Mouse (Mus musculus) megakaryocyte-erythroid progenitor cell, adult 5-6 weeks (primary cell): ENCODE data around the gene Xpo1. TPM values are rescaled to one million over a fixed set of nuclear protein-coding genes. Genes with fewer than 3 reads are reported as not detected.
A peak's percentile ranks its signal among the peaks of the same experiment; 100 is the strongest.

ENCODE experiments used
- ATAC-seq: replicated peaks from 2 replicates; pipeline ENCODE4 v1.8.0; 2016; ENCODE audit warnings: mild to moderate bottlenecking, inconsistent platforms; ENCODE audit not compliant: severe bottlenecking, poor library complexity, low FRiP score, low TSS enrichment
- total RNA-seq, 2 experiments: library from RNA; stranded (forward) in 1 of 2; stranded (reverse) in 1 of 2; fragments of 200-1000, 215-1000 nt in 1 of 2; fragments of >200 nt in 1 of 2; fragmentation: Nextera tagmentation in 1 of 2; gene quantifications; 2 replicates each; pipeline ENCODE4 v1.2.3; 2014 to 2017

Gene Xpo1
- total RNA-seq (2014; fragmentation: Nextera tagmentation) (106 and 142 TPM in 2 replicates), total RNA-seq (2017) (322 and 338 TPM in 2 replicates)

- ATAC-seq, result peak; percentile 83
Observed at GRCm38 (mm10) chr11:23255427-23256193, at the start of gene Xpo1. Gene Xpo1, plus strand, starts transcription at chr11:23256041.

DNA sequence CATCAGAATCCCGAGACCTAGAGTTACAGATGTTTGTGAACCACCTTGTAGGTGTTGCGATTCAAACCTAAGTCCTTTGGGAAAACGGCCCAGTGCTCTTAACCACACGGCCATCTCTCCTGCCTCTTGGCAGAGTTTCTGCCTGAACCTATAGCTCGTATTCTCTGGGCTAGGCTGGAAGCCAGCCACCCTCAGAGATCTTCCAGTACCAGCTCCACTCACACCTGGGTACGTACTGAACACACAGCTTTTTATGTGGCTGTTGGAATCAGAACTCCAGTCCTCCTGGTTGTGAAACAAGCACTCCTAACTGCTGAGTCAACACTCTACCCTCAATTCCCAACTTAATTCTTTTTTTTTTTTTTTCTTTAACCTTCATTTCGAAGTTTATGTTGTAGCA is 46.1 kb upstream of the Xpo1 start:
- no peak for ATAC-seq

GRCm38 (mm10) chr11:23210590-23211510 is 45.0 kb upstream of the Xpo1 start:
- ATAC-seq, result peak; percentile 74

DNA sequence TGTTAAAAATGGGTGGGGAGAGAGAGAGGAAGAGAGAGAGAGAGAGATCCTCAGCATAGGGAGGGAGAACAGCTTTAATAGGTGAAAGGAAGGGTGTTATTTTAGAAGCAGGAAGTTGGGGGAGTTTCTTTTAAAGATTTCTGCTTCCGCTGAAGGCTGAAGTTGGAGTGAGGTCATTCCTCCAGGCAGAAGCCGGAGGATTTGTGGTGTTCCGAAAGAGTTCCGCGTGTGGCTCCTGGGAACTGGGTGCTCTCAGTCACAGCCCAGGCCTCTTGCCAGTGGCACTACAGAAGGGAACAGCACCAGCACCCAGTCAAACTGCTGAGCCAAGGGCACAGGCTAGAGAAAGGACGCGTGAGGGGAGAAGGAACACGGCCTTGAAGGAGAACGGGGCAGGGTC is 38.4 kb upstream of the Xpo1 start:
- no peak for ATAC-seq

- no peak for ATAC-seq
Observed at GRCm38 (mm10) chr11:23236015-23236414, 19.8 kb upstream of the Xpo1 start.

GRCm38 (mm10) chr11:23253931-23254330 is 1.9 kb upstream of the Xpo1 start:
- ATAC-seq, result no peak

- no peak for ATAC-seq
Observed at GRCm38 (mm10) chr11:23254548-23254947, 1.3 kb upstream of the Xpo1 start.

- no peak for ATAC-seq
Observed at GRCm38 (mm10) chr11:23255053-23255426, 801 bp upstream of the Xpo1 start.

DNA sequence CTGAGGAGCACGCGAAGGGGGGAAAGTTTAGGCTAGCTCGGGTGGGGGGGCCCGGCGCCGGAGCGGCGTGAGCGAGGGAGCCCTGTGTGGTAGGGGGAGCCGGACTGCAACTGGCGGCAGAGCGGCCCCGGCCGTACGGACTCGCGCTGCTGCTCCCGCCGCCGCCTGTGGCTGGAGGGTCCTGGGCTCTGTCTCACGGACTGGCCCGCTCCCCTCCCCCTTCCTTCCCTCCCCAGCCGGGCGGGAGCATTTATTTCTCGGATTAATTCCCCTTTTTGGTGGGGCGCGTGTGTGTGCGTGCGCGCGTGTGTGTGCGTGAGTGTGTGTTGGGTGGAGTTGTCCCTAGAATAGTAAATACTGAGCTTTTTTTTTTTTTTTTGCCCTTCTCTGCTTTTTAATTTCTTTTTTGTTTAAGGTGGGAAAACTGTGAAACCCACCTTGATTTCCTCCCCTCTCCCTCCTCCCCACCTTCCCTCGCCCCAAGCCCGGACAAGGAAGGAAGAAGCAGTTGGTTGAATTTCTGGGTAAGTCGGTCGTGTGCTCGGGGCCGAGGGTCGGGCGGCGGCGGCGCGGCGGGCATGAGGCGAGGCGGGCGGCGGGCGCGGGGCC is 457 bp downstream of the Xpo1 start:
- no peak for ATAC-seq

GRCm38 (mm10) chr11:23256803-23257704 is 1.2 kb downstream of the Xpo1 start:
- peak; percentile 64 for ATAC-seq

DNA sequence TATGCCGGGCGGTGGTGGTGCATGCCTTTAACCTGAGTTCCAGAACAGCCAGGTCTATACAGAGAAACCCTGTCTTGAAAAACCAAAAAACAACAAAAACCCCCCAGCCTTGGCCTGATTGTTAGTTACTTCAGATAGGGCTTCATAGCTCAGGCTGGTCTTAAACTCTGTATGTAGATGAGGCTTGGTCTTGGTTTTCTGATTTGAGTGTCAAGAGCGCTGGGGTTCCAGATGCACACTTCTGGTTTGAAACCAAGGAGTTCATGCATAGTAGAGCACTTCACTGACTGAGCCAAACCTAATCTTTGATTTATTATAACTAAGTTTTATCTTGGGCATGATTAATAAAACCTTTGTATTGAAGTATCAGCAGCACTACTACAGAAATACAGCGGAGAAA is 3.2 kb downstream of the Xpo1 start:
- no peak for ATAC-seq

- ATAC-seq, result no peak
Observed at GRCm38 (mm10) chr11:23259481-23259880, 3.6 kb downstream of the Xpo1 start.

- ATAC-seq, result 0 out of 2 replicates have a peak, but pooled peaks have one; percentile 16
Observed at GRCm38 (mm10) chr11:23260186-23260585, 4.3 kb downstream of the Xpo1 start.

DNA sequence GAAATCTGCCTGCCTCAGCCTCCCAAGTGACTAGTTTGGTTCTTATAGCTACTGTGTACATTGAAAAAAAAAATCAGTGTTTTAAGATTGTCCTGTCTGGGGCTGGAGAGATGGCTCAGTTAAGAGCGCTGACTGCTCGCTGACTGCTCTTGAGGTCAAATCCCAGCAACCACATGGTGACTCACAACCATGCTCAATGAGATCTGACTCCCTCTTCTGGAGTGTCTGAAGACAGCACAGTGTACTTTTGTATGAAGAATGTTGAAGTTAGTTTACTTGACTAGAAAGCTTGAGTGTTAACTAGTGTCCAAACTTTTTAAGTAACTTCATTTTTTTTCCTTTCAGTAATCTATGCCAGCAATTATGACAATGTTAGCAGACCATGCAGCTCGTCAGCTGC is 5.6 kb downstream of the Xpo1 start:
- ATAC-seq, result no peak

- ATAC-seq, result no peak
Observed at GRCm38 (mm10) chr11:23264949-23265348, 9.1 kb downstream of the Xpo1 start.

DNA sequence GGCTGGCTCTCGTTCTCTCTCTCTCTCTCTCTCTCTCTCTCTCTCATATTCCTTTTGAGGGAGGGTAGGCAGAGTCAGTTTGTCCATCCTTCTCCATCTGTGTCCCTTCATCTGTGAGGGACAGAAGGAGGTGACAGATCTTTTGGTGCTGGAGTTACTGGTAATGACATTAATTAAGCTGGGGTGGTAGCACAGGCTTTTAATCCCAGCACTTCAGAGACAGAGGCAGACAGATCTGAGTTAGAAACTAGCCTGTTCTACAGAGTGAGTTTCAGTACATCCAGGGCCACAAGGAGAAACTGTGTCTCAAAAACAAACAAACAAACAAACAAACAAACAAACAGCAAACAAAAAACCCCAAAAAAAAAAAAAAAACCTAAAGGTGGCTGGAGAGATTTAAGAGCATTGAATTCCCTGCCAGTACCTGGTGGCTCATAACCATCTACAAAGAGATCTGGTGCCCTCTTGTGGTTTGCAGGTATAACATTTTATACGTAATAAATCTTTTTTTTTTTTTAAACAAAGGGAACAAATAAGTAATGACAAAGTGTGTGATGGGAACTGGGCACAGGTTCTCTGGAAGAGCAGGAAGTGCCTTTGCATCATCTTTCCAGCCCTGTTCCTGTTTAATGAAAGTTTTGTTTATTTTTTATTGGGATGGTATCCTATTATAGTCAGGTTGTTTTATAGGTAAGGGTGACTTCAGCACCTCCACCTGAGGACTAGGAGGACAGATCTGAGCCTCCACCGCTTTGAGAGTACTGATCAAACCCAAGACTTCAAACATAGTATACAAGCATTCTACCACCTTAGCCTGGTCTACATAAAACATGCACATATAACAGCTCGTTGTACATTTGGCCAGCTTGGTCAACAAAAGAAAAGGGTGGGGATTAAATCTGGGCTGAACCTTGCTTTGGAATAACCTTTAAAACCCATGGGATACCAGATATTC is 16.2 kb downstream of the Xpo1 start:
- 0 out of 2 replicates have a peak, but pooled peaks have one; percentile 47 for ATAC-seq

DNA sequence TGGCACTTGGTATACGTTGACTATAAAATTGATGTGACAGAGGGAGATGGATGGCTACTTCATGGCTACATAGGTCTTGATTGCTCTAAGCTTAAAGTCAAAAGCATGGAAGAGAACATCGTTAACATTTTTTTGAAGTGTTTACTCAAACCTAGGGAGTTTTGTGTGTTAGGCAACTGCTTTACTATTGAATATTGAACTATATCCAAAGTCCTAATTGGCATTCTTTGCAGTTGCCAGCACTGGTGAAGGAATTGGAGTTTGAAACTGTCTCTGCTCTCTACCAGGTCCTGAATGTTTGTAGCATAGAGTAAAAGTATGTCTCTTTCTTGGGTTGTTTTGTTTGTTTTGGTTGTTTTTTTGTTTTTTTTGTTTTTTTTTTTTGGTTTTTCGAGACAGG is 19.9 kb downstream of the Xpo1 start:
- ATAC-seq, result no peak

- ATAC-seq, result no peak
Observed at GRCm38 (mm10) chr11:23284469-23284868, 28.6 kb downstream of the Xpo1 start.
